Mouse (Mus musculus) adrenal gland, adult 18-20 months (tissue): Measurements from ENCODE around the gene Atp6v0c. TPM values are rescaled to one million over a fixed set of nuclear protein-coding genes. Genes with fewer than 3 reads are reported as not detected.
A peak's percentile ranks its signal among the peaks of the same experiment; 100 is the strongest.

Experiments used
- DNase-seq, 2 experiments: peaks; one replicate each; pipeline ENCODE4 v3.0.0; 2021 to 2022; ENCODE audit warnings: low spot score in 2 of 2
- long read RNA-seq, 2 experiments: library from polyadenylated mRNA; stranded (forward); transcript quantifications; one replicate each; pipeline ENCODE4 v2.0.0; 2021
- total RNA-seq, 2 experiments: library from RNA; stranded (reverse); gene quantifications; 1 replicate in 1 of 2; 2 replicates in 1 of 2; pipeline ENCODE4 v1.2.3; 2021

Gene Atp6v0c
- 100 to 1,000 TPM; 434 to 484 TPM for total RNA-seq
- long read RNA-seq, experiment 1, transcript Atp6v0c-201 (3 exons, 1,183 nt) = major isoform, 188 of 193 reads
- long read RNA-seq, experiment 1, partial matches to known transcripts = 1 of 193 reads
- long read RNA-seq, experiment 1, other reads (novel, unspliced or antisense) = 2 of 193 reads
- long read RNA-seq, experiment 2, transcript Atp6v0c-201 (3 exons, 1,183 nt) = major isoform, 433 of 472 reads
- long read RNA-seq, experiment 2, partial matches to known transcripts = 7 of 472 reads
- long read RNA-seq, experiment 2, other reads (novel, unspliced or antisense) = 29 of 472 reads

DNA sequence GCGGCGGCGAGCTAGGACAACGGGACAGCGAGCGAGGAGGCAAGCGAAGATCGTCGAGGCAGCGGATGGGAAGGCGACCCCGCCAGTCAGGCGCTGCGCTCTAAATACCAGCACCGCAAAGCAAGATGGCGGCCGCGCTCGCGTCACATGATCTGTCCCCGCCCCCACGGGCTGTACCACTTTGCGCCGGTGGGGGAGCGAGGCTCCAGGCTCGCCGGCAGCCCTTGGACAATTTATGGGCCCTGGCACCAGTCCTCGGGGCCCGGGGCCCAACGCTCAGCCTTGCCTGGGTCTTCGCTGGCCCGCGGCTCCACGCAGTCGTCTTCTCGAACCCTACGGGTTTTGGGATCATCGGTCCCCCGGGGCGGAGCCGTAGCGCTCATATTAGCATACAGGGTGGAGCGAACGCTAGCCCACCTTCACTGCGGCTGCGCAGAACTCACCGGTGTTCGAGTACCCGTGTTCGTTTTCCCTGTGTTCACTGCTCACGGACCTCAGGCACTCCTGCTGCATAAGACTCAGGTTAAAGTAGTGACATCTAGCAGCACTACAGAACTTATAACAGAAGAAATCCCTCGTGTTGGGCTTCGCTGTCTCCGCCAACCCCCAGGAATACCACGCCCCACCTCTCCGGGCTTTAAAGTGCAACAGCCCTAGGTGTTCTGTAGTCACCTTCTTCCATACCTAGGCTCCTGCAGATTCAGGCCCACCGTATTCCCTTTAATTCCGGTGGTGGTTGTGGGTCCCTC is at the start of gene Atp6v0c:
Gene Atp6v0c (minus strand): TSS at position 386 of the 749 bp plus-strand sequence.
- peak; percentile 92 for DNase-seq

DNA sequence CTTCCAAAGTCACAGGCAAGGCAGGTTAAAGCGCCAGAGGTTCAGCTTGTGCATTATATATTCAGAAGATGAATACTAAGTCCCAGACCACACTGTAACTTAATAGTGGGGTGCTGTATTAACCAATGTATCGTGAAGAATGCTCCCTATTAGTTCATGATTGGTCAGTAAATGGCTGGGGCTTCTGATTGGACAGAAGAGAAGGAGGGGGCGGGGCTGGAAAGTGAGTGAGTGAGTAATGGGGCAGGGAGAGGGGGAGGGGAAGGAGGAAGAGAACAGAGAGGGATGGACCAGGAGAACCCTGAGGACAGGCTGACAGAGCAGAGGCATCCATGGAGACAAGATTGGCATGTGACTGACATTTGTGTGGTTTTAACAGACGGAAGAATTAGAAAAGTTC is 47.3 kb upstream of the Atp6v0c start:
- no peak for DNase-seq

DNA sequence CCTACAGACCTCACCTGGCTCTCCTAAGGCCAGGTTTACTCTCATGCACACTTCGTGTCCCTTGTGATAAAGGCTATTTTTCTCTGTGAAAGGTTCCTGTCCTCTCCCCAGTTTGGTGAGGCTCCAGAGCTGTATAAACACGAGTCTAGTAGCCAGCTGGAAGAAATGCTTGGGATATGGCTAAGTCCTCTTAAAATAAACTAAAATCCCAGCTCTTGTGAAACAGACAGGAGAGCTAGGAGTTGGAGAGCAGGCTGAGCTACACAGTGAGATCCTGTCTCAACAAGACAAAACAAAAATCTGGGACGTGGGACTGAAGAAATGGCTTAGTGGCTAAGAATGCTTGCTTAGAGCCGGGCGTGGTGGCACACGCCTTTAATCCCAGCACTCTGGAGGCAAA is 43.7 kb upstream of the Atp6v0c start:
- DNase-seq = no peak

DNA sequence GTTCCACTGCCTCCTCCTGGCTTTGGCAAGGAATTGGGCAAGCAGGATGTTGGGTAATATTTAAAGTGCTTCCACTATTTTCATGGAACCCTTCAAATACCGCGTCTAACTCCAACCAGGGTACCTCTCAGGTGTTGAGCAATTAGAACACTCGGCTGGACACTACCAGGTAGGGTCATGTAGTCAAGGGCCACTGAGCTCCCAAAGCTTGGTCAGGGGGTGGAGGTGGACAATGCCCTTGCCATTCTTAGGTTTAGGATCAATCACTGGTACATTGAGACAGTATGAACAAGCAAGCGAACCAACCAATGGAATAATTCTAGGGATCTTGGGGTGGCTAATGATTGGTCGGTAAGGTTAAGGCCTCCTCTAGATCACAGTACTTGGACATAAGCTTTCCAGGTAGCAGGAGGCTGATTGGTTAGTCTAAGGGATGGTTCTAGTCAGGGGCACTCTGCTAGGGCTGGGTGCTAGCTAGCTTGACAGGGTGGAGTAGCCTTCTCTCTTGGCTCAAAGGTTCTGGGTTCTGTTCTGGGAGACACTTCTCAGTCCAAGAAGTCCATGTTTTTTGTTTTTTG is 43.0 kb upstream of the Atp6v0c start:
- no peak for DNase-seq

DNA sequence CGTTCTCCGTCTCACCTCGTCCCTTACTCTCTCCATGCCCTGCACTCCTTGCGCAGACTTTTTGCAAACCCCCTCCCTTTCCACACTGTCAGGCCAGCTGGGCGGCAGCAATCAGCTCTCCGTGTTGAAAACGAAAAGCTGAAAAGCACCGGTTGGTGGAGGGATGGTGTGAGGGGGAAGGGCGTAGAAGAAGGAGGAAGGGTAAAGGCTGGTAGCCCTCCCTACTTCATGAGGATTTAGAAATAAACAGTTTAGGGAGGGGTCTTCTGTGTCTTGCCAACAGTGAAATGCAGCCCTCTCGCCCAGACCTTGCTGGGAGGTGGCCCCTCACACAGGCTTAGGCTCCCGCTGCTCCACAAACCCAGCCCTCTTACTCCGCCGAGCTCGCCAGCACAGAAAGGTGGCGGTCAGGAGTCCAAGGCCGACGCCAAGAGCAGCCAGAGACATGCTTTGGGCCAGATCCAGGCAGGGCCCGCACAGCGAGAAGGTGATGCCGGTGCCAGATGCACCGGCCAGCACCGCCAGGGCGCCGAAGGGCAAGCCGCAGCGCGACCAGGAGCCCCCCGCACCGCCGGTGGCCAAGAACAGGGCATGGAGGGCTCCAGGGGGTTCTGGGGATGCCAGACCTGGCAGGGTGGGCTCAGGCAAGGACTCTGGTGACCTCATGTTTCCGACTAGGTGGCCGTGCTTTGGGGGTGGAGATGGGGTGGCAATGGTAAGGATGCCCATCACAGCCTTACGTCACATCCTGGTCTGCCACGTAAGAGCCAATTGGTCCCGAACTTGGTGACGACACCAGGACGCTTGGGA is 42.3 kb upstream of the Atp6v0c start:
- peak; percentile 44 to 48 for DNase-seq

DNA sequence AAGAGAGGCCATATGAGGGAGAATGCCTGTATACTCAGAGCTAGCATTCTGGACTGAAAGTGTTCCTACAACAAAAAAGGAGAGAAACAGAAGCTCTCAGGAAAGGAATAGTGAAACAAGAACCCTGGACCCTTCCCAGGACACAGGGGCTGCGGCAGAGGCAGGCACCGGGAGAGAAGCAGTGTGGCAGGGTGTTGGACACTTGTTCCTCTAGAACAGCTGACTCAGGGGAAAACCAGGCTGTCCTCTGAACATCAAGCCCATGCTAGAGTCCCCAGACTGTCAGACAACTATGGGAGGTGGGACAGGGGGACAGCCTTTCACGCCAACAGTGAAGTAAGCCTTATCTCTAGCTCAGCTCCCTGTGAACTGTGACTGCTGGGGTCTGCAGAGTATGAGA is 41.1 kb upstream of the Atp6v0c start:
- no peak for DNase-seq

DNA sequence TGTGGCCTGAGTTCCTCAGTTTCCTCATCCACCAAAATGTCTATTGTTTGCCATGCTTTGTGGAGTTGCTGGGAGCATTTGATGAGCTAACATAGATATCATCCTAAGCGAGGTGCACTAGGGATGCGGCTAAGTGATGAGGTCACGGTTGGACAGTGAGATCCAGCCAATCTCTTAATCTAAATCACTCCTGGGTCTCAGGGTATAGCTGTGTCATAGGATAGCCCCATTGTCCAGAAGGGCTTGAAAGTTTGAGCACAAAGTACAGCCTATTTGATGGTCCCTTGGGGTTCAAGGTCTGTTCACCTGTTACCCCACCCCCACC is 40.4 kb upstream of the Atp6v0c start:
- no peak for DNase-seq

DNA sequence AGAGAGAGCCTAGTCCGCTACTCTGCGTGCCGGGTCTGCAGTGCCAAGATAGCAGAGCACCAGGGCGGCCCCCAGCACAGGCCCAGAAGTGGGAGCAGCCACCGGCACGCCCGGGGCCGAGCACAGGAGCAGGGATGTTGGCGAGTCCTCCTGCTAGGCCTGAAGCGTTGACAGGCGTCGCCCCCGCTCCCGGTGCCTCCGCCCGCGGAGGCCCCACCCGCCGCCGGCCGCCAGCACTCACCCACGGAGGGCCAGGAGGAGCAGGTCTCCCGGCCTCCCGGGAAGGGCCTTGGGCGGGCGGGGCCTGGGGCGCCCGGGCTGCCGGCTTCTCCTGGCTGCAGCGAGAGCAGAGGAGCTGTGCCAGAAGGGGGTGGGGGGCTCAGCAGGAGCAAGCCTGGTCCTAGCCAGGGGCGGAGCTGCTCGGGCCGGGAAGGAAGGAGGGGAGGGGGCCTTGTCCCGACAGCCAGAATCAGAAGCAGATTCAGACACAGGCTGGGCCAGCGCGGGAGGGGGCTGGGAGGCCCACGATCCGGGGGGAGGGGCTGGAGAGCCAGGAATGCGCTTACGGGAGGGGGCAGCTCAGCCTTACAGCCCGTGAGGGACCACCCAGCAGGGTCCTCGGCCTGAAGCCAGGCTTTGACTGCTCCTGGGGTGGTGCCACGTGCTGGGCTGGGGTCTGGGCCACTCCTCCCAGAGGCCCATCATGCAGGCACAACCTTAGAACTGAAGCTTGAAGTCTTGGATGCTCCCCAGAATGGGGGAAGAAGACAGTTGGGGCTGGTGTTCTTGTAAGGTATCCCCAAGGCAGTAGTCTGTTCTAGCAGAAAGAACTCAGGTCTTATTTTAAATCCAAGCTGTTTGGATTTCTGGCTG is 39.8 kb upstream of the Atp6v0c start, which contains the start of gene Ntn3:
Gene Ntn3 (minus strand): TSS at position 489 of the 873 bp plus-strand sequence.
- peak; percentile 46 to 48 for DNase-seq

DNA sequence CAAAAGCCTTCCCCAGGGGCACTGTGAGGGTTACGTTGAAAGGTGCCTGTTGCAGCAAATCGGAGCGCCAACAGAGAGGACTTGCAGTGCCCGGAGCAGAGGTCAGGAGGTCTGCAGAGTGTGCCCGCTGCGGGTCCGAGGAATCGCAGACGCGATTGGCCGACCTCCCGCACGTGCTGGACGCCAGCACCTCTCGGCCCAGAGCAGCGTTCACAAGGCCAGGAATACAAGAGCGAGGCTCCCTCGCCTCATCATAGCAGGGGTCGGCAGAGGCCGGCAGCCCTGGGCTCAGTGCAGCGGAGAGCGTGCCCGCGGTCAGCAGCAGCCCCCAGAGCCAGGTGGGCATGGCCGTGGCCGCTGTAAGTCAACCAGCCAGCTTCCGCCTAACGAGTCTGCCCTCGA is 39.1 kb upstream of the Atp6v0c start:
- peak; percentile 22 to 34 for DNase-seq

DNA sequence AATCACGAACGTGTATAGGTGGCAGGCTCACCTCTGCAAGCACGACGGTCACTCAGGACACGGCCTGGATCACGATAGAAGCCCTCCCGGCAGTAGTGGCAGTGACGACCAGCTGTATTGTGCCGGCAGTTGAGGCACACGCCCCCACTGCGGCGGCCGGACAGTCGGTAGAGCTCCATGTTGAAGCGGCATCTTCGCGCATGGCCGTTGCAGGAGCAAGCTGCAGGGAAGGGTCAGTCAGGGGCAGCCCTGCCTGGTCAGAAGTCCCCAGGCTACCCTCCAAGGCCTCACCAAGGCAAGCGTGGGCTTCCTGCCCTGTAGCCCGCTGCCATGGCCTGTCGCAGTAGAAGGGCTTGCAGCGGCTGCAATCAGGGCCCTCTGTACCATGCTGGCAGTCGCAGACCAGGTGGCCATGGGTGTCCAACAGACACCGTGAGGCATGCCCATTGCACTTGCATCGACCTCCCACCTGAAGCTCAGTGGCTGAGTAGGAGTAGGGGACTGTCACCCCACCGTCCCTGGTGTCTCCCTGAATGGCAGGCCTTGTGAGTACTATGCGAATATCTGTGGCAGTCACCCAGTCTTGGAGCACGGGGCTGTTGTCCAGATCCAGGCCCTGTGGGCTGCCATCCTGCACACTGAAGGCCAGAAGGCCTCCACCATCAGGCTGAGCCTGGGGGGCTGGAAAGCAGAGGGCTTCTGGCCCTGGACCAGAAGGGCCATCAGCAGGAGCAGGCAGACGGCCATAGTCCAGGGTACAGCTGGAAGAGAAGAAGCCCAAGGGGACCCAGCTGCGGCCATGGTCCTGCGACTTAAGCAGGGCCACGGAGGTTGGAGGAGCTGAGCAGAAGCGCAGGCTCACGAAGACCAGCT is 38.5 kb upstream of the Atp6v0c start:
- DNase-seq = no peak

DNA sequence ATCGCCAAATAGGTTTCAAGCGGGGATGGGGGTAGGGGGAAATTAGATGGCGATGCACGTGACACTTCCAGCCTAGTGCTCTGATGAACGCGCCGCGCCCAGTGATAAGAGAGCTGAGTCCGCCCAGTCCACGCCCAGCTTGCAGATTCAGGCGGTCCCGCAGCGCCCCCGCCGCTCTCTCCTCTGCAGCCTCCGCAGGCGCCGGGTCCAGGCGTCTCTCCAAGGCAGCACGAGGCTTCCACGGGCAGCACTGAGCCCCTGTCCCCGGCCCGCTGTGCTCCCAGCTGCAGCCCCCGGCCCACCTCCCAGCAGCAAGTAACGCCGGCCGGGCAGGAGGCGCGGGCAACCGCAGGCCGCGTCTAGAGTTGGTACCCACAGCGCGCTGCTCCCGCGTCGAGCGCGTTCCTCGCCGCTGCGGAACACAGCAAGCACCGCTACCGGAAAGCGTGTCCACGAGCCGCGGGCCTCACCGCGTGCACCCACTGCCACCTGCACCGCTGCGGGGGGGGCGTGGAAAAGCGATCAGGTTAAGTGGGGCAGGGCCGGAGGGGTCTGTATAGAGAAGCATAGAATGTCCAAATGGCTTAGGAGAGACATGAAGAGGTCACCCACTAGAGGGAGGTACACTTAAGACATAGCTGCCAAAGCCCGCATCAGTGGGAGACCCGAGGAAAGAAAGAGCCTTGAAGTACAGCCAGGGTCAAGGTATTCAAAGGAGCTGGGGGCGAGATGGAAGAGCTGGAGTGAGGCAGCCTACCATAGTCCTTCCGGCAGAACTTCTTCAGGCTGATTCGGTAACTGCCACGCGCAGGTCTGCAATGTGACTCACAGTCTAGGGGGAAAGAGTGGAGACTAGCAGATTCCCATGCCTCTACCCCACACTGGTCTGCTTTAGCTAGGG is 37.2 kb upstream of the Atp6v0c start:
- DNase-seq = peak; percentile 60 to 64

DNA sequence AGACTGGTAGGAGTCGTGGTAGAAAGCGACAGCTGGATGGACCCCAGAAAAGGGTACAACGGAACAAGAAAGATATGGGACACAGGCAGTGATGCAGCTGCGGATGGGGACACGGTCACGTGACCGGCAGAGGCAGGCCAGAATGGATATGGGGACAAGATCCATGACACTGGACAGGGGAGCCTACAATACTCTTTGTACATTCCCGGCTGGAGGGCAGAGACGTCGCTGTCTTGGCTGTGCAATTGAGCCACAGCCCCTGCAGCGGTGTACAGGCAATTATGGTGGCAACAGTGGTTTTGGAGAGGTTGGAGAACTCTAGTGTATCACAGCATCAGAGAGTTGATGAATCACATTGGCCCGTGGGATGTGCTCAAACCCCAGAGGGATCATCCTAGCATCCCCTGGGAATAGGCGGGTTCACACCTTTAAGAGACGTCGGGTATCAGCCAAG is 36.4 kb upstream of the Atp6v0c start:
- peak in 1 of 2 experiments; percentile 60 for DNase-seq

DNA sequence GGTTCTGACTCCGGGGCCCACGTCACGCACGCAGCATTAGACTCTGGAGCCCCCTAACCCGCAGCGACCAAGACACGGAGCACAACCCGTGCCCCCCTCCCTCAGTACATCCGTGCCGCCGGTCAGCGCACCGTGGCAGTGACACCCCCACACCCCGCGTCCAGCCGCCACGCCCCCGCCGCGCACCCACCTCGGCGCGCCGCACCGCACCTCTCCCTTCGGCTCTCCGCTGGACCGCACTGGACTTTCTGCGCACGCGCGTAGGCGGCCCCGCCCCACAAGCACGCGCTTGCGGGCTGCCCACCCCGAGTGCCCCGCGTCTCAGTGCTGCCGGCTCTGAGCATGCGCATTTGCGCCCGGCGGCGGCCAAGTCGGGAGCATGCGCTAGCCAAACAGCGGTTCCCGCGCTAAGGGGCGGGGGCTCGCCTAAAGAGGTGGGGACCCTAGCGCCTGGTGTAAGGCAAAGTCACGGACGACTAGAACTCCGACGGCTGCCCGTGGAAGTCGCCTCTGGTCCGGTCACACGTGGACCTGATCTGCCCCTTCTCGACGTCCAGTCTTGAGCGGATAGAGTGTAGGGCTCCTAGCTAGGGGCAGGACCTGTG is 35.9 kb upstream of the Atp6v0c start, which contains the start of gene Tbc1d24:
Gene Tbc1d24 (minus strand): TSS at position 279 of the 605 bp plus-strand sequence.
- DNase-seq = peak; percentile 93 to 95

DNA sequence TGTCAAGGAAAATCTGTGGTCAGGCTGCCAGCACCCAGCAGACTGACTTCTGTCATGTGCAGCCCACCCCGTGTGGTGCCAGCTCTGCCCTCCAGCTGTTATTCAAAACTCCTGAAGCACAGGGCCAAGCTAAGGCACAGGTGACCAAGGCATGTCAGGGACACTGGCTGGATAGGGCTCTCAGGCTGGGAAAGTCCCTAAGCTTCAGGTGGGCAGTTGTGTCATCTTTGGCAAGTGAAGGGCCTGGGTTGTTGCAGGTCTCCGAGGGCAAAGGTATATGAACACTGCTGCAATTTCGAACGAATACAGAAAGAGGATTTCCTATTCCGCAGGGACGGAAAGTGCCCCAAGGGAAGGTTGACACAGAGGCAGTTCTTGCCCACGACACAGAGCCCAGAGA is 35.3 kb upstream of the Atp6v0c start:
- DNase-seq = peak in 1 of 2 experiments; percentile 31

DNA sequence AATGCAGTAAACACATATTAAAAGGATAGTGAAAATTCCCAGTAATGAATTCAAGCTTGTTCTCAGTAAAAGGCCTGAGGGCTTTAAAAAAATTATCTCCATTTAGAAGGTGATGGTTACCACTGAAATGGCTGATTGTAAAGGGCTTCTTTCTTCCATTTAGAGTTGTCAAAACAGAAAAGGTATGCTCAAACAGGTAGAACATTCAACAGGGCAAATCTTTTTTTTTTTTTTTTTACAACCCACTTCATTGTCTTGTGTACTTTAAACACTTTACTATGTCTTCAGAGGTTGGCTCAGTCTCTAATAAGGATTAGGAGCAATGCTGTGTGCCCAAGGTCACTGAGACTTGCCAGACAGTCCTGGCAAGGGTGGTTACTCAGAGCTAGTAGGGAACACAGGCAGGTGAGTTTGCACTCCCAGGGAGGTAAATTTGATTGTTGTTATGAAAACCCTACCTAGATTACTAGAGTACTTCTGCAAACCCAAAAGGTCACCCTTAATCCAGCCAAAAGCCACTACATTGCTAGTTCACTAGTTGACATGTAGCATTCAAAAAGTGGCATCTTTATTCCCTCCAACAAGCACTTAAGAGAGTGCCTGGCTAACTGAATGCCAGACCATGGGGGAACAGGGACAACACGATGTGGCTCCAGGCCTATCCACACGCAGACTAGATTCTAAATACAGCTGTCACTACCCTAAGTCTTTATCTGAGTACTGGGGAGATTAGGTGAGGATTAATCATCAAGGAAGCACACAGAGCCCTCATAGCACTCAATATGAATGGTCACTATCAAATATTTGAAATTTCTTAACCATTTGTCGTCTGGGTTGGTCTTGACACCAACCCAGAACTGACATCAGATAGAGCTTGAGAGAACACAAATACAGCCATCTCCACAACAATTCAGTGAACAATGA is 34.4 kb upstream of the Atp6v0c start:
- no peak for DNase-seq

DNA sequence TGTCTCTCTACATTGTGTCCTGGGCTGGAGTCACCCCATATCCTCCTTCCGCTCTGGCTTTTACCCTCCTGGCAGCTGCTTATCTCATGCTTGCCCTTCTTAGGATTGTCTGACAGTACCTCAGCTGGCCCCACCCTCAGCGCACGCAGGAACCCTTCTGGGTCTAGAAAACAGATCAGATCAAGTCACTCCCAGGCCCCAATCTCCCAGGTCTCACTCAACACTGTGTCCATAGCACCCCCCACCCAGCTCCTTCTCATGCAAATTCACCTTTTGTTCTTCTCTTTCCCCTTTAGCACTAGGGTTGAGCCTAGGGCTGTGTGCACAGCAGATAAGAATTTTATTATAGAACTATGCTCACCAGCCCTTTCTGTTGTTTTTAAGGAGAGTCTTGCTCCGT is 33.6 kb upstream of the Atp6v0c start:
- no peak for DNase-seq

DNA sequence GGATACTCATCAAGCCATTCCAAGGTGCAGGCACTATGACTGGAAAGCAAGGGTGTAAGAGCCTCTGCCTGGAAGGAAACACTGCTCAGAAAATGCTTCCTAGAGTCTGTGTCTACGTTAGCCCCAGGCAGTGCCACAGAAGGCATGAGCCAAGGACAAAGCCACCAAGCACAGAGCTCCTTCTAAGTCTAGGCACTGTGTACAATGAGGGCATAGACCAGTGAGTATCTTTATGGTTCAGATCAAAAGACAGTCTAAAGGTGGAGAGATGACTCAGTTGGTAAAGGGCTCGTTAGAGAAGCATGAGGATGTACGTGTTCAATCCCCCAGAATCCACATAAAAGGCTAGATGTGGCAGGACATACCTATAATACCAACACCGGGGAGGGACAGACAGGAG is 31.6 kb upstream of the Atp6v0c start:
- no peak for DNase-seq
